Mouse (Mus musculus) 3T3-L1 (cell line): ENCODE results near the gene Dennd1b.

Experiments used
- DNase-seq: peaks from one replicate; pipeline ENCODE4 v3.0.0-alpha.2; 2015; ENCODE audit warnings: low read depth, low spot score

The Dennd1b gene

DNA sequence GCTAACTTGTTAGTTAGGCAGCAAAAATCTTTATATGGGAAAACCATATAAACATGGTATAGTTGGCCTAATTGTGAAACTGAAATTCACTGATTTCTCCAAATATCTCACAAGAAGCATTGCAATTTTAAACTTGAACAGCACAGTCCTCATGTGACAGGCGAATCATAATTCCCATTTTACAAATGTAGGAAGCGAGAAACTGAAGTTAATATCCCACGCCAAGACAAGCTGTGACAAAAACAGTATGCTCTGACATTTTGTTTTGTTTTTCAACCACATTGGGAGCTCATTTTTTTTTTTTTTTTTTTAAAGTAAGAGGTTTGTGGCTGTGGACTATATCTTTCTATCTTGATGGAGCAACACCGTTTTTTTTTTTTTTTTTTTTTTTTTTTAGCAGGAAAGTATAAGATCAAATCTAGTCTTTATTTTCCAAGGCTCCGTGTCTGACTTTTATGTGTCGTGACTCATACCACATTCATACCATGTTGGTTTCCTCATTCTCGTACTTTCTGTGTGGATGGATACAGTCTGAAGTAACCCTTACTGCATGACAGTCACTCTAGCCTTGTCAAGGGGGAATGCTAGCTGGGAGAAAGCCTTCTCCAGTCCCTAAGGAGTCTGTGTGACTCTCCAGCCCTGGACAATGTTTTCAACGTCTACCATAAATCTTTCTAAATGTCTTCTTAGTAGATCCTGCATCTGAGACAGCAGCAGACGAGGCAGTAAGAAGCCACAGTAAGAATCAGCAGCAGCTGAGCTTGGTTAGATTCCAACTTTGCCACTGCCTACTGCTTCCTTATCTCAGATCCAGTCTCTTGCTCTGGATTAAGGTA lies 751 bp upstream of the Dennd1b start:
- DNase-seq, result peak; percentile 78

DNA sequence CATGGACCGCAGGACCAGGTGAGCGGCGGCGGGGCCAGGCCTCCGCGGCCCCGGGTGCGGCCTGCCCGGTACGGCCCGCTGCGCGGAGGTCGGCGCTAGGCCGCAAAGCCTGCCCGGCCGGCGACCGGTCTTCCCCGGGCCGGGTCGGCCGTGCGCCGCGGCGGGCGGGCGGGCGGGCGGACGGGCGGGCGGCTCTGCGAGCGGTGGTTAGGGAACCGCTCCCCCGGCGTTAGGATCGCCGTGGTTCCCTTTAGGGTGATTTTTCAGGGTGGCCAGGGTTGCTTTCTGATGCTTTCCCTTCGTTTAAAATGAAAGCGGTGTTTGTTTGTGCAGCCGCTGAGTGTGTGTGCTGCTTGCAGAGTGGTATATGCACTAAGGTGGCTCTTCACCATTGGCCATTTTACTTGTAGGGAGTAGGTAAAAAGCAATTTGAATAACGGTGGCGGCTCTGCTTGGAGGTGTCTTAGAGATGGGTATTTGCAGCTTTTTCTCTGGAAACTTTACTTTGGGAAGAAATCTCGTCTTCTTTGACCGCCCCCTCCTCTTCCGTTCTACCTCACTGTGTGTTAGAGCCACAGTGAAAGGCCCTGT lies 728 bp downstream of the Dennd1b start:
- peak; percentile 62 for DNase-seq

DNA sequence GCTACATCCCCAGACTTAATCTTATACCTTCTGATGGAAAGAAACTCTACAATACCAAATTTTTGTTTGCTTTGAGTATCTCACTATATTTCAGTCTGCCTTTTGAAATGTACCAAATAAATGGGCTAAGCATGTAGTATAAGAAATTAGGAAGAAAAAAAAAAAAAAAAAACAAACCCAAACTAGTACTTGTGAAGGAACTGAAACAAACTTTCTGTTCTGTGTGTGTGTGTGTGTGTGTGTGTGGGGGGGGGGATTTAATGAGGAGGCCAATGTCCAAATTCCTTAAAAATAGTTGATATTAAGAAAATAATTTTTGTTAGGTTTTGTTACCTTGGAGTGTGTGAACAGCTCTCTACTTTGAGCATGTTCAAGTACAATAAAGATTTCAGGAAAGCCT lies 1.8 kb downstream of the Dennd1b start:
- DNase-seq, result no peak

DNA sequence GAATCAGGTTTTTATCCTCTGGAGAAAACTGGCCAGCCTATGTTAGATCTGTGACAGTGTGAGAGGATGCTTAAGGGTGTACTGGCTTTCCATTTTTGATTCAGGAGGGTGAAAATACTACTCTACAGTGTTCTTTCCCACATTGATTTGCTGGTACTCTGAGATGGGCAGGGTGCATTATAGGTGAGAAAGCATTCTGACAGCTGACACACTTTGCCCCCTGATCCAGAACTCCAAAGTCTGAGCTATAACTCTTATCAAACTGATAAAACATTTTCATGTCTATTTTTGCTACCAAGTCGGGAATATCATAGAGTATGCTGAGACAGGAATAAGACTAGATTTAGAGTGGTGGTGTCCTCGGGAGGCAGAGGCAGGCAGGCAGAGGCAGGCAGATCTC lies 2.3 kb downstream of the Dennd1b start:
- no peak for DNase-seq

GRCm38 (mm10) chr1:138967450-138967849 lies 4.2 kb downstream of the Dennd1b start:
- no peak for DNase-seq

DNA sequence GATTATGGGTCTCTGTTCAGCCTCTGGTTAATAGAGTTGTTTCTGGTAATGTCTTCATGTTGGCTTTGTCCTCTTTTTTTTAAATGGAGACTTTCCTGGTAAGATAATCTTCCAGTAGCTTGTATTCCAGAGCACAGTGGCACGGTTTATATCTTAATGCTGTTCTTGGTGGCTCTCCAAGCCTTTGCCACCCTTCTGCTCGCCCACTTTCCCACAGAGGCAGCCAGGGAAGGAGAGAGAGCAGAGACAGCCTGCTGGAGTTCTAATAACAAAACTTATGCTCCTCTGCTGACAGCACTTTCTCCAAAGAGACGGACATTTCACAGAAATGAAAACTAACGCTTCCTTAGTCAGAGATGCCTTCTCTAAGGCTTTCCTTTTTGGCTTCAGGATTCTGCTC lies 6.8 kb downstream of the Dennd1b start:
- no peak for DNase-seq

GRCm38 (mm10) chr1:138973541-138974224 lies 10.4 kb downstream of the Dennd1b start:
- no peak for DNase-seq

GRCm38 (mm10) chr1:138974836-138975235 lies 11.6 kb downstream of the Dennd1b start:
- DNase-seq, result no peak

- no peak for DNase-seq
Measured at GRCm38 (mm10) chr1:138975945-138976344, 12.7 kb downstream of the Dennd1b start.

- DNase-seq, result no peak
Measured at GRCm38 (mm10) chr1:138982203-138982602, 19.0 kb downstream of the Dennd1b start.

DNA sequence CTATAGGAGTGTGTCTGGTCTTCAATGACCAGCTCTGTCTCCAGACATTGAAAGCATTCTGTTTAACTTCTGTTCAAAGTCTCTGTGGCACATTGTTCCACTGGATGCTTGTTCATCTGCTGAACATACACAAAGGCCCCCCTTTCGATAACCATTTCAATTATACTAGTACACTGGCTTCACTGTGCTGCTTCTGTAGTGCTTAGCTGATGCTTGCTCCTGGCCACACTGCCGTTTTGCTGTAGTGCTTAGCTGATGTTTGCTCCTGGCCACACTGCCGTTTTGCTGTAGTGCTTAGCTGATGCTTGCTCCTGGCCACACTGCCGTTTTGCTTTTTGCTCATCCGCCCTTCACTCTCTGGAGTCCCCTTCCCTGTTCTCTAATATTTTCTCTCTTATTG lies 19.4 kb downstream of the Dennd1b start:
- DNase-seq, result no peak

GRCm38 (mm10) chr1:138983064-138983463 lies 19.8 kb downstream of the Dennd1b start:
- peak; percentile 24 for DNase-seq

DNA sequence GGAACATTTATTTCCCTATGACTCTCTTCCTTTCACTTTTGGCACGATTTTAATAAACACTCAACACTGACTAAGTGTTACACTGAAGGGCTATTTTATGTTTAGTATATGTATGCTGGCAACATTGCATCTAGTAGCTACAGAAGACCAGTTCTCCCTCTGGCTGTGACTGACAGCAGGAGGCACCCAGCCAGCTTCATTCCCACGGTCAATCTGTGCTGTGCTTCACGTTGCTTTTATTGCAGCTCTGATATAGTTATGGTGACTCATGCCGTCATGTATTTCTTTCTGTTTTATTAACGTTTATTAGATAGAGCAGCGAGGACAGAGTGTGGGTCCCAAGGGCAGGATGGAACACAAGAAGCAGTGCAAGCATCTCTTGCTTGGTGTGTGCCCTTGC lies 20.2 kb downstream of the Dennd1b start:
- DNase-seq, result peak; percentile 75

DNA sequence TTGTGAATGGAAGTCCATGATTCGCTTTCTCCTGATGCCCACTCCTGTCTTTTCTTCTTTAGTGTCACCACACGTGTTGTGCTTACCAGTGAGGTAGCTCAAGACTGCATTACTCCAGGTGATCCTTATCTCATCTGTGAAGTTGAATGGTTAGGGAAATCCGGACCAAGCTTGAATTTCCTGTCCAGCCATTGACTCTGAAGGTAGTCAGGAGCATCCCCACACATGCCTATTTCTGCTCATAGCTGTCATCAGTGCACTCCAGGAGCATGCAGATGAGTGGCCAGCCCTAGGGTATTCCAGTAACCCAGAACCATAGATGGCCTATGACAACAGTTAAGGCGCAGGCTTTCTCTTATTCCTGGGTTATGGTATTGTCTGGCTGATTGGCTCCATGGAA lies 20.9 kb downstream of the Dennd1b start:
- DNase-seq, result no peak

GRCm38 (mm10) chr1:138992384-138993138 lies 29.3 kb downstream of the Dennd1b start:
- peak; percentile 46 for DNase-seq

GRCm38 (mm10) chr1:138995621-138996380 lies 32.6 kb downstream of the Dennd1b start:
- no peak for DNase-seq

DNA sequence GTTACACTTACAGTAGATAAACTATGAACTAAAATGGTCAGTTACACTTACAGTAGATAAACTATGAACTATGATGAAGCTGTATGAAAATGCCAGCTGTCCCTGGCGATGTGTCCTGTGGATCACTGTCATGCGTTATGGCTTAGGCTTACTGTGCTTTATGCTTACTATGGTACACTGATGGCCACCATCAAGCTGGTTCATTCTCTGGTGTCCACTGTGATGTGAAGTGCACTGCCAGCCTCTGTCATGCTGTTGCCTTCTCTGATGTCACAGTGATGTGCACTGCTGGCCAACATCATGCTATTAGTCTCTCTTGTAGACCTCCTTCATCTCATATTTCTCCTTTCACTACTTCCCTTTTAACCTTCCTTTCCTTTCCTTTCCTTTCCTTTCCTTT lies 33.4 kb downstream of the Dennd1b start:
- DNase-seq, result no peak

GRCm38 (mm10) chr1:139000675-139001379 lies 37.6 kb downstream of the Dennd1b start:
- no peak for DNase-seq

- DNase-seq, result no peak
Measured at GRCm38 (mm10) chr1:139003503-139003902, 40.3 kb downstream of the Dennd1b start.

DNA sequence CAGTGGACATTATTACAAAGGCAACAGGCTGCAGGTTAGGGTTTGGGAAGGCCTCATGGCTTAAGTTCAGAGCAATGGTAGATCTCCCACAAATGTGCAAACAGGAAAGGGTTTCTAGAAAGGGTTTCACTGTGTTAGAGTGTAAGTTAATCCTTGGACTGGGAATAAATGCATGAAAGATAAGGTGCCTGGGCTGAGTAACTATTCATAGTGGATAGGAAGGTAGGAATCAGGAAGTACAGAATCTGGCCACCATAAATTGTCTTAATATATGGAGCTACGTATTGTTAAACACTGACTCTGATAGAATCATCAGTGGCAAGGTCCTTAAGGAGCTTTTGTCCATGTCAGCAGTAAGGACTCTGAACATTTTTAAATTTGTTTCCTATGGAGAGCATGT lies 42.8 kb downstream of the Dennd1b start:
- no peak for DNase-seq

DNA sequence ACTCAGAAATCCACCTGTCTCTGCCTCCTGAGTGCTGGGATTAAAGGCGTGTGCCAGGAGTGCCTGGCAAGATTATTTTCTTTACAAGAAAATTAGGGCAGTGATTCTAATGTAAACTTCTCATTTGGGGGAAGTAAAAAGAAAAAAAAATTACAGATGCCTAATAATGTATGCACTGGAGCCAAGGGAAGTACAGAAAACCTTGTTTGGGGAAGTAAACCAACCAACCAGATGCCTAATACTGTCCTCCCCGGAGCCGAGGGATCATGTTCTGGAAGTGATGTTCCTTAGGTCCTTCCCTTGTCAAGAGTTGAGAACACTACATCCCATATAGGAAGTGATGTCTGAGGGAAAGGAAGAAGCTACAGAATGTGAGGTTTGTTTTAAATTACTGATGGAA lies 44.2 kb downstream of the Dennd1b start:
- DNase-seq, result no peak
